Mouse (Mus musculus): ENCODE results near the gene Prdm11. TPM values are rescaled to one million over a fixed set of nuclear protein-coding genes. Genes with fewer than 3 reads are reported as not detected.
A peak's percentile ranks its signal among the peaks of the same experiment; 100 is the strongest.

The Prdm11 gene
- polyA plus RNA-seq, 1 experiment from 2014 or later = 1.5 TPM

DNA sequence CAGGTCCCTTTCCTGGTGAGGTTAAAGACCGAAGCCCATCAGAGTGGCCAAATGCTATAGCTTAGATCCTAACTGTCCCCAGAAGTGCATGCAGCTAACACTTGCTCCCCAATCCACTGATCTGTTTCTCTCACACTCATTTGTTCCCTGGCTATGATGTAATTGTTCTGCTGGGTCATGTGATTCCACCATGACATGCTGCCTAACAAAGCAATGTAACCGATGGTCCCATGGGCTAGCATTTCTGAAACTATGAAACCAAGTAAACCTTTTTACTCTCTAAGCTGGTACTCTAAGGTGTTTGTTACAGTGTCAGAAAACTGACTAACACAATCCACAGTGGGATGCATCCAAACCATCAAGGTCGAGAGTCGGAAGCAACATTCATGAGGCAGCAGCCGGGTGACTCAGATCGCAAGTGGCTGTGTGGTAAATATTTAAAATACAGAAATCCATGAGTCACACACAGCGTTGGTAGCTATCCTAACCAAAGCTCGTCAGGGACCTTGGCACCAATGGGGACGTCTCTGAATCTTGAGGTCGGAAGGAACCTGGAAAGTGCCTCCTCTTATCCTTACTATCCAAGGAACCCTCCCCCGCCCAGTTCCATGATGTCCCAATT, 100.7 kb downstream of the Prdm11 start:
- Histone ChIP-seq H3K27me3 (ENCODE audit: low read depth, poor library complexity, severe bottlenecking) (peaks cover 5% of the 10 kb centered on the region), H3K9me3 (replicated peaks) (no peaks in the 10 kb centered on the region), H3K36me3 (no peaks in the 10 kb centered on the region), H3K4me3 (no peak overlapping the region), H3K4me1 (peaks cover 26% of the 10 kb centered on the region), H3K27ac (replicated peaks) (no peak overlapping the region)
- no peak for DNase-seq (ENCODE audit: low spot score)
- WGBS = 93% methylated on average over 11 of the region's 11 CpGs

- H3K36me3 ChIP-seq = no peaks in the 10 kb centered on the region
- WGBS = 89% methylated on average over 3 of the region's 3 CpGs
- no peak overlapping the region for H3K27ac ChIP-seq (replicated peaks)
- no peak overlapping the region for H3K4me3 ChIP-seq
- no peak for DNase-seq (ENCODE audit: low spot score)
- peaks cover 21% of the 10 kb centered on the region for H3K4me1 ChIP-seq
- H3K27me3 ChIP-seq (ENCODE audit: low read depth, poor library complexity, severe bottlenecking) = peaks cover 5% of the 10 kb centered on the region
- no peaks in the 10 kb centered on the region for H3K9me3 ChIP-seq (replicated peaks)
These were observed 101.6 kb downstream of the Prdm11 start for GRCm38 (mm10) chr2:92944356-92944755.

DNA sequence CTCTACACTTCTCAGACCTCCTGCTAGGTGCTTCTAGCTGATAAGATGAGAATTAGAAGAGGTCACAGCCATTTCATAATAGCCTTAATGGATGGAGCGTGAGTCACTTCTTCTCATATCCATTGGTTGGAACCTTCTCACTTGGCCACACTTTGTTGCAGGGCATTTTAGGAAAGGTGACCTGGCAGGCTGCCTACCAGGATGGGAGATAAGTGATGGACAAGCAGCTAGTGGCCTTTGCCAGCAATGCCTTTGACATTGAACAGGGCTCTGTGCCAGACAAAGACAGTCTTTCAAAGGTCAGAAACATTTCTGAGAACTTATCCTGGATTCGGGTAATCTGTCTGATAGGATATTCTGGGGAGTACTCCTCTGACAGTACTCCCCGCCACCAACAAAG, 102.6 kb downstream of the Prdm11 start:
- Histone ChIP-seq H3K4me3 (no peak overlapping the region), H3K27me3 (ENCODE audit: low read depth, poor library complexity, severe bottlenecking) (peaks cover 5% of the 10 kb centered on the region), H3K4me1 (peaks cover 13% of the 10 kb centered on the region), H3K36me3 (no peaks in the 10 kb centered on the region), H3K27ac (replicated peaks) (no peak overlapping the region), H3K9me3 (replicated peaks) (no peaks in the 10 kb centered on the region)
- 88% methylated on average over 3 of the region's 3 CpGs for WGBS
- DNase-seq (ENCODE audit: low spot score) = no peak

- WGBS = 87% methylated on average over 3 of the region's 3 CpGs
- no peak for DNase-seq (ENCODE audit: low spot score)
- no peaks in the 10 kb centered on the region for H3K9me3 ChIP-seq (replicated peaks)
- H3K27ac ChIP-seq (replicated peaks) = no peak overlapping the region
- H3K36me3 ChIP-seq = no peaks in the 10 kb centered on the region
- H3K4me1 ChIP-seq = no peaks in the 10 kb centered on the region
- H3K27me3 ChIP-seq (ENCODE audit: low read depth, poor library complexity, severe bottlenecking) = no peaks in the 10 kb centered on the region; the same call in 1 of the 2 replicates
- no peak overlapping the region for H3K4me3 ChIP-seq
These were observed 104.5 kb downstream of the Prdm11 start for GRCm38 (mm10) chr2:92941463-92941862.

GRCm38 (mm10) chr2:92940963-92941362, 105.0 kb downstream of the Prdm11 start:
- DNase-seq (ENCODE audit: low spot score) = no peak
- no peak overlapping the region for H3K27ac ChIP-seq (replicated peaks)
- H3K4me1 ChIP-seq = no peaks in the 10 kb centered on the region
- WGBS = 85% methylated on average over 9 of the region's 9 CpGs
- H3K4me3 ChIP-seq = no peak overlapping the region
- no peaks in the 10 kb centered on the region for H3K9me3 ChIP-seq (replicated peaks)
- H3K36me3 ChIP-seq = no peaks in the 10 kb centered on the region
- no peaks in the 10 kb centered on the region; the same call in 1 of the 2 replicates for H3K27me3 ChIP-seq (ENCODE audit: low read depth, poor library complexity, severe bottlenecking)

- H3K4me1 ChIP-seq = peaks cover 18% of the 10 kb centered on the region
- H3K27me3 ChIP-seq (ENCODE audit: low read depth, poor library complexity, severe bottlenecking) = no peaks in the 10 kb centered on the region
- WGBS = 95% methylated on average over 7 of the region's 7 CpGs
These were observed 107.1 kb downstream of the Prdm11 start for GRCm38 (mm10) chr2:92938827-92939226.

GRCm38 (mm10) chr2:92938063-92938462, 107.9 kb downstream of the Prdm11 start:
- no peaks in the 10 kb centered on the region for H3K36me3 ChIP-seq
- no peak for DNase-seq (ENCODE audit: low spot score)
- H3K27me3 ChIP-seq (ENCODE audit: low read depth, poor library complexity, severe bottlenecking) = no peaks in the 10 kb centered on the region
- peaks cover 20% of the 10 kb centered on the region for H3K4me1 ChIP-seq
- H3K9me3 ChIP-seq (replicated peaks) = no peaks in the 10 kb centered on the region
- WGBS = 94% methylated on average over 5 of the region's 5 CpGs
- H3K27ac ChIP-seq (replicated peaks) = no peak overlapping the region
- H3K4me3 ChIP-seq = no peak overlapping the region

More at GRCm38 (mm10) chr2:92938827-92939226, 107.1 kb downstream of the Prdm11 start:
- no peak for DNase-seq (ENCODE audit: low spot score)
- Histone ChIP-seq H3K4me3 (no peak overlapping the region), H3K9me3 (replicated peaks) (no peaks in the 10 kb centered on the region), H3K27ac (replicated peaks) (no peak overlapping the region), H3K36me3 (no peaks in the 10 kb centered on the region)

GRCm38 (mm10) chr2:92935483-92935882, 110.5 kb downstream of the Prdm11 start:
- no peak for DNase-seq (ENCODE audit: low spot score)
- Histone ChIP-seq H3K27ac (replicated peaks) (0 out of 2 replicates have a peak overlapping the region, but pooled peaks have one; percentile 46), H3K4me1 (peaks cover 25% of the 10 kb centered on the region), H3K36me3 (no peaks in the 10 kb centered on the region), H3K9me3 (replicated peaks) (no peaks in the 10 kb centered on the region), H3K27me3 (ENCODE audit: low read depth, poor library complexity, severe bottlenecking) (no peaks in the 10 kb centered on the region), H3K4me3 (no peak overlapping the region)
- 57% methylated on average over 3 of the region's 3 CpGs for WGBS

GRCm38 (mm10) chr2:92934312-92934982, 111.5 kb downstream of the Prdm11 start:
- WGBS = 21% methylated on average over 10 of the region's 10 CpGs
- H3K9me3 ChIP-seq (replicated peaks) = no peaks in the 10 kb centered on the region
- H3K36me3 ChIP-seq = no peaks in the 10 kb centered on the region
- H3K27me3 ChIP-seq (ENCODE audit: low read depth, poor library complexity, severe bottlenecking) = no peaks in the 10 kb centered on the region
- DNase-seq (ENCODE audit: low spot score) = no peak
- 0 out of 2 replicates have a peak overlapping the region, but pooled peaks have one; percentile 33 for H3K27ac ChIP-seq (replicated peaks)
- H3K4me1 ChIP-seq = peaks cover 25% of the 10 kb centered on the region
- H3K4me3 ChIP-seq = no peak overlapping the region

DNA sequence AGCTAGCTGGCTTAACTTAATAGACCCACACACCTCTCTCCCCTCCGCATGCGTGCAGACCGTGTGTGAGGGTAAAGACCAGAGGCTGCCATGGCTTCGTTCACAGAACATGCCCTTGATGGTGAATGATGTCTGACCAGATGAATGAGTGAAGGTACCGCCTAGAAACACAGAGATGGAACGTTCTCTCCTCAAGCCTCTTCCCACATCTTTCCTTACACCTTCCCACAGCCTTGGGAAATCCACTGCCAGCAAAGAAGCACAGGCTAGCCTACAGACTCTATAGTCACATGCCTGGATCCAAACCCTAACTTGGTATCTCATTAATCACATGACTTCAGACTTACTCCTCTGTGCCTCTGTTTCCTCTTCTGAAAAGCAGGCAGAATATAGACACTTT, 112.6 kb downstream of the Prdm11 start:
- no peak for DNase-seq (ENCODE audit: low spot score)
- Histone ChIP-seq H3K4me3 (no peak overlapping the region), H3K27ac (replicated peaks) (no peak overlapping the region), H3K4me1 (peaks cover 25% of the 10 kb centered on the region), H3K27me3 (ENCODE audit: low read depth, poor library complexity, severe bottlenecking) (no peaks in the 10 kb centered on the region), H3K36me3 (no peaks in the 10 kb centered on the region), H3K9me3 (replicated peaks) (no peaks in the 10 kb centered on the region)
- WGBS = 91% methylated on average over 6 of the region's 6 CpGs

DNA sequence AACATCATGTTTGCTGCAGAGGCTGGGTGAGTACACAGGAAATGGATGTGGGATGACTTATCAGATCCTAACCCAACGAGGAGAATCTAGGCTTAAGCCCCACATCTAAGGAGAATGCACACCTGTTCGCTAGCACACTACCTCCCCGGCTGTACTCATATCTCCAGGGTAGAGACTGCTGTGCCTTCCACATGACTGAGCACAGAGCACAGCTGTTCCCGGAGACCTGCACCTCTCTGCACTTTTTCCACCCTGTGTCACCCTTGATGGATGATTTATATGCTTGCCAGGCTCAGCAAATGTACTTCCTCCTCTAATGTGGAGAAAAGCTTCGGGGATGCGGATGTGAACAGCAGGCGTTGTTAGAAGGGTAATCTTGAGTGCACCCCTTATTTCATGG, 114.9 kb downstream of the Prdm11 start:
- Histone ChIP-seq H3K27me3 (ENCODE audit: low read depth, poor library complexity, severe bottlenecking) (no peaks in the 10 kb centered on the region), H3K36me3 (no peaks in the 10 kb centered on the region), H3K4me3 (no peak overlapping the region), H3K9me3 (replicated peaks) (no peaks in the 10 kb centered on the region), H3K4me1 (peaks cover 25% of the 10 kb centered on the region), H3K27ac (replicated peaks) (no peak overlapping the region)
- DNase-seq (ENCODE audit: low spot score) = no peak
- 89% methylated on average over 7 of the region's 7 CpGs for WGBS

DNA sequence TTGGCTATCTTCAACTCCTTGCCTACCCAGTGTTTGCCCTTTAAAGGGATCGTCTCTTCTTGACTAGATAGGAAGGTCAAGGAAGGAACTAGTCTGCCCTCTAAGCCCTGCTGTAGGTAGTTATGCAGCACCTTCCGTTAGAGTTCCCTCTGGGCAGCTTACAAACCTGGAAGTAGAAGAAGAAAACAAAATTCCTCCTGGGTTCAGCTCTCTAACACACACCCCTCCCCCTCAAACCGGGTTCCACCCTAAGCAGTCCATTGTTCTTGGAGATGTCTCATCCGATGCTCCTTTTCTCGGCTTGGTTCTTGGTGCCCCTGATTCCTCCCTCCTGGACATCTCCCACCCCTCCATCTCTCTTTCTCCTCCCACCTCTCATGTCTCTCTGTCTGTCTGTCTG, 116.3 kb downstream of the Prdm11 start:
- Histone ChIP-seq H3K27me3 (ENCODE audit: low read depth, poor library complexity, severe bottlenecking) (no peaks in the 10 kb centered on the region), H3K36me3 (no peaks in the 10 kb centered on the region), H3K4me3 (no peak overlapping the region), H3K9me3 (replicated peaks) (no peaks in the 10 kb centered on the region), H3K4me1 (peaks cover 15% of the 10 kb centered on the region), H3K27ac (replicated peaks) (no peak overlapping the region)
- 74% methylated on average over 5 of the region's 5 CpGs for WGBS
- no peak for DNase-seq (ENCODE audit: low spot score)

GRCm38 (mm10) chr2:92924677-92925259, 121.2 kb downstream of the Prdm11 start:
- 75% methylated on average over 6 of the region's 6 CpGs for WGBS
- DNase-seq (ENCODE audit: low spot score) = no peak
- no peaks in the 10 kb centered on the region for H3K27me3 ChIP-seq (ENCODE audit: low read depth, poor library complexity, severe bottlenecking)
- H3K36me3 ChIP-seq = no peaks in the 10 kb centered on the region
- H3K9me3 ChIP-seq (replicated peaks) = no peaks in the 10 kb centered on the region
- no peak overlapping the region for H3K4me3 ChIP-seq
- no peak overlapping the region for H3K27ac ChIP-seq (replicated peaks)
- peaks cover 8% of the 10 kb centered on the region; the same call in 1 of the 2 replicates for H3K4me1 ChIP-seq
